Mouse (Mus musculus) spleen, adult 2 months (tissue): Measurements from ENCODE around the gene Chit1.

ENCODE experiments used
- CTCF ChIP-seq: fragments of 200-500 bp; IDR thresholded peaks from 2 replicates; pipeline ENCODE4 v1.5.1; 2011; ENCODE audit warnings: mild to moderate bottlenecking, inconsistent platforms; ENCODE audit not compliant: insufficient read depth, insufficient read length, insufficient replicate concordance; ENCODE audit errors: extremely low read depth
- POLR2A ChIP-seq: fragments of 200-500 bp; IDR thresholded peaks from 2 replicates; pipeline ENCODE4 v1.6.1; 2011; ENCODE audit warnings: low read depth, low read length, inconsistent platforms

- no peak for TF ChIP-seq POLR2A
- TF ChIP-seq CTCF = no peak
Measured at GRCm38 (mm10) chr1:134188217-134188616, 77.2 kb downstream of the Chit1 start.
